Mouse (Mus musculus): ENCODE data around the gene Myo1e. TPM values are rescaled to one million over a fixed set of nuclear protein-coding genes. Genes with fewer than 3 reads are reported as not detected.

The Myo1e gene
- total and polyA plus RNA-seq, 3 experiments: 0.14 to 0.49 TPM; not detected in 1

DNA sequence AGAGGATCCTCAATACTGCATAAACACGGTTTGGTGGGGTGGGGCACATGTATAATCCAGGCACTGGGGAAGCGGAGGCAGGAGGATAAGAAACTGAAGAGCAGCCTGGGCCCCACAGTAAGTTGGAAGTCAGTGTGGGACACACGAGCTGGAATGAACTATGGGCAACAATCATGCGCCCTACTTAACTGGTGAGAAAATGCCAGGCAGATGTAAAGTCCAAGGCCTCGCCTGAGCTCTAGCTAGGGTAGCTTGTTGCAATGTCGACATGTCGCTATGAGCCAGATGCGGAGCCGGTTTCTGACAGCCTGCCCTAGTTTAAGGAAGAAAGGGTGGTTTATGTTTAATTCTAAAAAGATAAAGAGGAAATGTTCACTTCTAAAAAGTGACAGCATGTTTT, 37.9 kb downstream of the Myo1e start:
- Histone ChIP-seq H3K27me3 (ENCODE audit: insufficient read depth, low read length) (peaks cover 2% of the 10 kb centered on the region; the same call in 1 of the 2 replicates), H3K4me1 (ENCODE audit: insufficient read depth, low read depth, low read length) (no peaks in the 10 kb centered on the region), H3K36me3 (replicated peaks) (no peaks in the 10 kb centered on the region), H3K4me3 (ENCODE audit: low read depth, low read length) (no peak overlapping the region), H3K9me3 (replicated peaks) (no peaks in the 10 kb centered on the region)
- DNase-seq (ENCODE audit: low spot score) (no peak), ATAC-seq (ENCODE audit: extremely low read depth, insufficient number of reproducible peaks, low FRiP score, poor library complexity, severe bottlenecking) (no peak)
- TF ChIP-seq GATA2 (IDR thresholded peaks at IDR 0.05; ENCODE audit: borderline replicate concordance, low read depth, low read length) (no peak), TAL1 (conservative IDR thresholded peaks at IDR 0.05; ENCODE audit: low read depth, low read length) (no peak), GATA1 (IDR thresholded peaks at IDR 0.05; ENCODE audit: borderline replicate concordance, low read length) (no peak), CTCF (IDR thresholded peaks at IDR 0.05; ENCODE audit: low read depth, low read length) (no peak), POLR2AphosphoS5 (IDR thresholded peaks at IDR 0.05; ENCODE audit: insufficient replicate concordance, low read depth, low read length) (no peak)

DNA sequence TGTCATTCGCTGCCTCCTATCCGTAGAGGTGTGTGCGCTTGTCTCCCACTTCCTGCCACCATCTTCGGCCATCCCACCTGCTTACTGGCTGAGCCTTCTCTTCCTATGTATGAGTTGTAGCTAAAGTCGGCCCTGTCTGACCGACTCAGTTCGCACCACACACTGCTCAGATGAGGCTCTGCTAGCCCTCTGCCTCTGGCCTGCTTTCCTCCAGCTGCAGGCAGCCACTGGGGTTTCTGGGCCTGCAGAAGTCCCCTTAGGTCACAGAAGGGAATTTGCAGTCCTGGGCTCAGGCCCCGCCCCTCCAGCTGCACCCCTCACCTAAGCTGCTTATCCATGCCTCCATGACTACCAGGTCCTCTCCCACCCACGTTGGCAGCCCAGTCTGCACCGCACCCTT, 39.3 kb downstream of the Myo1e start:
- Histone ChIP-seq H3K36me3 (replicated peaks) (no peaks in the 10 kb centered on the region), H3K9me3 (replicated peaks) (no peaks in the 10 kb centered on the region), H3K4me3 (ENCODE audit: low read depth, low read length) (no peak overlapping the region), H3K27me3 (ENCODE audit: insufficient read depth, low read length) (peaks cover 2% of the 10 kb centered on the region; the same call in 1 of the 2 replicates), H3K4me1 (ENCODE audit: insufficient read depth, low read depth, low read length) (no peaks in the 10 kb centered on the region)
- TF ChIP-seq POLR2AphosphoS5 (IDR thresholded peaks at IDR 0.05; ENCODE audit: insufficient replicate concordance, low read depth, low read length): no peak
- no peak for TF ChIP-seq GATA2 (IDR thresholded peaks at IDR 0.05; ENCODE audit: borderline replicate concordance, low read depth, low read length)
- TF ChIP-seq TAL1 (conservative IDR thresholded peaks at IDR 0.05; ENCODE audit: low read depth, low read length): no peak
- TF ChIP-seq GATA1 (IDR thresholded peaks at IDR 0.05; ENCODE audit: borderline replicate concordance, low read length): no peak
- no peak for TF ChIP-seq CTCF (IDR thresholded peaks at IDR 0.05; ENCODE audit: low read depth, low read length)
- DNase-seq (ENCODE audit: low spot score) (no peak), ATAC-seq (ENCODE audit: extremely low read depth, insufficient number of reproducible peaks, low FRiP score, poor library complexity, severe bottlenecking) (no peak)

GRCm38 (mm10) chr9:70248046-70248445, 40.9 kb downstream of the Myo1e start:
- TF ChIP-seq CTCF (IDR thresholded peaks at IDR 0.05; ENCODE audit: low read depth, low read length): no peak
- TF ChIP-seq POLR2AphosphoS5 (IDR thresholded peaks at IDR 0.05; ENCODE audit: insufficient replicate concordance, low read depth, low read length): no peak
- no peak for TF ChIP-seq TAL1 (conservative IDR thresholded peaks at IDR 0.05; ENCODE audit: low read depth, low read length)
- TF ChIP-seq GATA2 (IDR thresholded peaks at IDR 0.05; ENCODE audit: borderline replicate concordance, low read depth, low read length): no peak
- TF ChIP-seq GATA1 (IDR thresholded peaks at IDR 0.05; ENCODE audit: borderline replicate concordance, low read length): no peak
- Histone ChIP-seq H3K9me3 (replicated peaks) (no peaks in the 10 kb centered on the region), H3K4me1 (ENCODE audit: insufficient read depth, low read depth, low read length) (no peaks in the 10 kb centered on the region), H3K36me3 (replicated peaks) (no peaks in the 10 kb centered on the region), H3K27me3 (ENCODE audit: insufficient read depth, low read length) (peaks cover 5% of the 10 kb centered on the region; the same call in 1 of the 2 replicates), H3K4me3 (ENCODE audit: low read depth, low read length) (no peak overlapping the region)
- ATAC-seq (ENCODE audit: extremely low read depth, insufficient number of reproducible peaks, low FRiP score, poor library complexity, severe bottlenecking) (no peak), DNase-seq (ENCODE audit: low spot score) (no peak)

- TF ChIP-seq GATA2 (IDR thresholded peaks at IDR 0.05; ENCODE audit: borderline replicate concordance, low read depth, low read length): no peak
- no peak for TF ChIP-seq CTCF (IDR thresholded peaks at IDR 0.05; ENCODE audit: low read depth, low read length)
- no peak for TF ChIP-seq GATA1 (IDR thresholded peaks at IDR 0.05; ENCODE audit: borderline replicate concordance, low read length)
- no peak for TF ChIP-seq POLR2AphosphoS5 (IDR thresholded peaks at IDR 0.05; ENCODE audit: insufficient replicate concordance, low read depth, low read length)
- TF ChIP-seq TAL1 (conservative IDR thresholded peaks at IDR 0.05; ENCODE audit: low read depth, low read length): no peak
- ATAC-seq (ENCODE audit: extremely low read depth, insufficient number of reproducible peaks, low FRiP score, poor library complexity, severe bottlenecking): no peak
- DNase-seq (ENCODE audit: low spot score): no peak
- Histone ChIP-seq H3K9me3 (replicated peaks) (no peaks in the 10 kb centered on the region), H3K4me3 (ENCODE audit: low read depth, low read length) (no peak overlapping the region), H3K4me1 (ENCODE audit: insufficient read depth, low read depth, low read length) (no peaks in the 10 kb centered on the region), H3K36me3 (replicated peaks) (no peaks in the 10 kb centered on the region), H3K27me3 (ENCODE audit: insufficient read depth, low read length) (peaks cover 5% of the 10 kb centered on the region; the same call in 1 of the 2 replicates)
Measured at GRCm38 (mm10) chr9:70248826-70249225, 41.7 kb downstream of the Myo1e start.

DNA sequence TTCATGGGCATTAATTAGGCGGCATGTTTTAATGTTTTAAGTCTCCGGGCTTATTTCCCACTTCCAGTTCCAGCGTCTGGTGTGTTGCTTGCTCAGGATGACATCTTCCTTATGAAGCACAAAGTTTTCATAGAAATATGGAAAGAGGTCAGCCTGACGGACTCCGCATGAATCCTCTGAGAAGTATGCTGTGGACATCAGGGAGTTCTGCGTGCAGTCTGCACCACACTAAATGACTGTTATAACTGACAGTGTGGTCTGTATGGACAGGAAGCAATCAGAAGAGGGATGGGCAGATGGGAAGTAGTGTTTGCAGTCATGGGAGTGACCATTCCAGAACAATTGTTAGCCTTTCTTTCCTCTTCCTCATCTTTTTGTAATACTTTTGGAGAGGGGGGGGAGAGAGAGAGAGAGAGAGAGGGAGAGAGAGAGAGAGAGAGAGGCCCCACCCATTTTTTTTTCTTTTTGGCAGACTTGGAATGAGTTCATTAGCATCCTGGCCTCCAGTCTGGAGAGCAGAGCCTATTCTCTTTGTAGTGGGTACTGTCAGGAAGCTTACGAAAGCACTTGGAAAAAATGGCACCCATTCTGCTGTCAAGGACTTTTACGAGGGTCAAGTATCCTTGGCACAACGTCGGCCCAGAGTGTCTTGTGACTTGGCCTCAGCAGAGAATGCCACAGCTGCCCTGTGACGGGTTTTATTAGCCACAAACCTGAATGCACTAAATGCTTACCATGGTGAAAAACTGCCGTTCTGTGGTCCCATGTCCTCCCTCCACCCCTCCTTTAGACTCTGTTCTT, 42.9 kb downstream of the Myo1e start:
- Histone ChIP-seq H3K4me1 (ENCODE audit: insufficient read depth, low read depth, low read length) (no peaks in the 10 kb centered on the region), H3K9me3 (replicated peaks) (no peaks in the 10 kb centered on the region), H3K27me3 (ENCODE audit: insufficient read depth, low read length) (peaks cover 5% of the 10 kb centered on the region; the same call in 1 of the 2 replicates), H3K4me3 (ENCODE audit: low read depth, low read length) (no peak overlapping the region), H3K36me3 (replicated peaks) (no peaks in the 10 kb centered on the region)
- no peak for DNase-seq (ENCODE audit: low spot score)
- ATAC-seq (ENCODE audit: extremely low read depth, insufficient number of reproducible peaks, low FRiP score, poor library complexity, severe bottlenecking): no peak
- TF ChIP-seq GATA1 (IDR thresholded peaks at IDR 0.05; ENCODE audit: borderline replicate concordance, low read length) (no peak), CTCF (IDR thresholded peaks at IDR 0.05; ENCODE audit: low read depth, low read length) (no peak), POLR2AphosphoS5 (IDR thresholded peaks at IDR 0.05; ENCODE audit: insufficient replicate concordance, low read depth, low read length) (no peak), TAL1 (conservative IDR thresholded peaks at IDR 0.05; ENCODE audit: low read depth, low read length) (no peak), GATA2 (IDR thresholded peaks at IDR 0.05; ENCODE audit: borderline replicate concordance, low read depth, low read length) (no peak)

- no peak for TF ChIP-seq CTCF (IDR thresholded peaks at IDR 0.05; ENCODE audit: low read depth, low read length)
- TF ChIP-seq GATA2 (IDR thresholded peaks at IDR 0.05; ENCODE audit: borderline replicate concordance, low read depth, low read length): no peak
- TF ChIP-seq GATA1 (IDR thresholded peaks at IDR 0.05; ENCODE audit: borderline replicate concordance, low read length): no peak
- no peak for TF ChIP-seq POLR2AphosphoS5 (IDR thresholded peaks at IDR 0.05; ENCODE audit: insufficient replicate concordance, low read depth, low read length)
- TF ChIP-seq TAL1 (conservative IDR thresholded peaks at IDR 0.05; ENCODE audit: low read depth, low read length): no peak
- peaks cover 3% of the 10 kb centered on the region; the same call in 1 of the 2 replicates for H3K27me3 ChIP-seq (ENCODE audit: insufficient read depth, low read length)
- ATAC-seq (ENCODE audit: extremely low read depth, insufficient number of reproducible peaks, low FRiP score, poor library complexity, severe bottlenecking) (no peak), DNase-seq (ENCODE audit: low spot score) (no peak)
- no peaks in the 10 kb centered on the region for H3K4me1 ChIP-seq (ENCODE audit: insufficient read depth, low read depth, low read length)
- no peaks in the 10 kb centered on the region for H3K9me3 ChIP-seq (replicated peaks)
- H3K36me3 ChIP-seq (replicated peaks): no peaks in the 10 kb centered on the region
- no peak overlapping the region for H3K4me3 ChIP-seq (ENCODE audit: low read depth, low read length)
Measured at GRCm38 (mm10) chr9:70251441-70251985, 44.4 kb downstream of the Myo1e start.

Data from G1E (cell line).